Mouse (Mus musculus): ENCODE measurements around the gene Lgmn. TPM values are rescaled to one million over a fixed set of nuclear protein-coding genes. Genes with fewer than 3 reads are reported as not detected.

The Lgmn gene
- 113 and 115 TPM in 2 replicates for polyA plus RNA-seq (2014; fragmentation: Nextera tagmentation; extraction: Ambion mirVana)

- Histone ChIP-seq H3K9ac (ENCODE audit: low read depth, low read length) (peak within 1 kb of the TSS; percentile 68), H3K27ac (replicated peaks; ENCODE audit: low read depth, low read length) (peak within 1 kb of the TSS; percentile 53; the same call in 1 of the 2 replicates), H3K36me3 (ENCODE audit: control insufficient read depth, insufficient read depth, low read length) (no peaks in the 10 kb centered on the region), H3K27me3 (replicated peaks; ENCODE audit: control insufficient read depth, insufficient read depth, low read length) (no peaks in the 10 kb centered on the region), H3K4me2 (ENCODE audit: low read depth, low read length) (peak within 1 kb of the TSS; percentile 59), H3K9me3 (ENCODE audit: control insufficient read depth, low read length) (no peaks in the 10 kb centered on the region), H3K4me1 (ENCODE audit: control insufficient read depth, insufficient read depth, low read length) (peaks cover 9% of the 10 kb centered on the region; the same call in 1 of the 2 replicates), H3K4me3 (ENCODE audit: low read depth, low read length) (peak within 1 kb of the TSS; percentile 63)
- peak; percentile 99 for DNase-seq (ENCODE audit: low spot score)
- peak; percentile 100 for ATAC-seq (ENCODE audit: low read depth)
- WGBS = under 1% methylated on average over 25 of the region's 28 CpGs
Observed at GRCm38 (mm10) chr12:102439632-102440023, at the start of gene Lgmn. Gene Lgmn, minus strand, starts transcription at chr12:102439813.

GRCm38 (mm10) chr12:102484946-102485345 is 45.3 kb upstream of the Lgmn start:
- Histone ChIP-seq H3K4me3 (ENCODE audit: low read depth, low read length) (no peak overlapping the region), H3K4me1 (ENCODE audit: control insufficient read depth, insufficient read depth, low read length) (no peaks in the 10 kb centered on the region), H3K27me3 (replicated peaks; ENCODE audit: control insufficient read depth, insufficient read depth, low read length) (no peaks in the 10 kb centered on the region), H3K9me3 (ENCODE audit: control insufficient read depth, low read length) (no peaks in the 10 kb centered on the region), H3K27ac (replicated peaks; ENCODE audit: low read depth, low read length) (no peak overlapping the region), H3K9ac (ENCODE audit: low read depth, low read length) (no peak overlapping the region), H3K4me2 (ENCODE audit: low read depth, low read length) (no peak overlapping the region), H3K36me3 (ENCODE audit: control insufficient read depth, insufficient read depth, low read length) (peaks cover 88% of the 10 kb centered on the region)
- WGBS = 67% methylated on average over 3 of the region's 3 CpGs
- no peak for DNase-seq (ENCODE audit: low spot score)
- no peak for ATAC-seq (ENCODE audit: low read depth)

- H3K9ac ChIP-seq (ENCODE audit: low read depth, low read length) = no peak overlapping the region
- peaks cover 79% of the 10 kb centered on the region for H3K36me3 ChIP-seq (ENCODE audit: control insufficient read depth, insufficient read depth, low read length)
- no peak overlapping the region for H3K4me2 ChIP-seq (ENCODE audit: low read depth, low read length)
- 89% methylated on average over 4 of the region's 4 CpGs for WGBS
- no peak for DNase-seq (ENCODE audit: low spot score)
- no peaks in the 10 kb centered on the region for H3K9me3 ChIP-seq (ENCODE audit: control insufficient read depth, low read length)
- ATAC-seq (ENCODE audit: low read depth) = no peak
- H3K4me1 ChIP-seq (ENCODE audit: control insufficient read depth, insufficient read depth, low read length) = no peaks in the 10 kb centered on the region
- H3K27me3 ChIP-seq (replicated peaks; ENCODE audit: control insufficient read depth, insufficient read depth, low read length) = no peaks in the 10 kb centered on the region
- H3K4me3 ChIP-seq (ENCODE audit: low read depth, low read length) = no peak overlapping the region
- no peak overlapping the region for H3K27ac ChIP-seq (replicated peaks; ENCODE audit: low read depth, low read length)
Observed at GRCm38 (mm10) chr12:102480481-102480880, 40.9 kb upstream of the Lgmn start.

- H3K9me3 ChIP-seq (ENCODE audit: control insufficient read depth, low read length) = no peaks in the 10 kb centered on the region
- H3K36me3 ChIP-seq (ENCODE audit: control insufficient read depth, insufficient read depth, low read length) = peaks cover 61% of the 10 kb centered on the region
- H3K4me1 ChIP-seq (ENCODE audit: control insufficient read depth, insufficient read depth, low read length) = peaks cover 4% of the 10 kb centered on the region
- 89% methylated on average over 7 of the region's 7 CpGs for WGBS
- H3K4me2 ChIP-seq (ENCODE audit: low read depth, low read length) = no peak overlapping the region
- no peaks in the 10 kb centered on the region for H3K27me3 ChIP-seq (replicated peaks; ENCODE audit: control insufficient read depth, insufficient read depth, low read length)
- no peak overlapping the region for H3K4me3 ChIP-seq (ENCODE audit: low read depth, low read length)
- no peak overlapping the region for H3K27ac ChIP-seq (replicated peaks; ENCODE audit: low read depth, low read length)
- no peak for ATAC-seq (ENCODE audit: low read depth)
- no peak for DNase-seq (ENCODE audit: low spot score)
- no peak overlapping the region for H3K9ac ChIP-seq (ENCODE audit: low read depth, low read length)
Observed at GRCm38 (mm10) chr12:102474411-102474810, 34.8 kb upstream of the Lgmn start.

GRCm38 (mm10) chr12:102468894-102469764 is 29.5 kb upstream of the Lgmn start, which contains the start of gene Golga5:
Gene Golga5, plus strand, starts transcription at chr12:102469135.
- H3K36me3 ChIP-seq (ENCODE audit: control insufficient read depth, insufficient read depth, low read length) = peaks cover 21% of the 10 kb centered on the region
- no peaks in the 10 kb centered on the region for H3K27me3 ChIP-seq (replicated peaks; ENCODE audit: control insufficient read depth, insufficient read depth, low read length)
- DNase-seq (ENCODE audit: low spot score) = peak; percentile 98
- H3K4me1 ChIP-seq (ENCODE audit: control insufficient read depth, insufficient read depth, low read length) = peaks cover 4% of the 10 kb centered on the region
- no peaks in the 10 kb centered on the region for H3K9me3 ChIP-seq (ENCODE audit: control insufficient read depth, low read length)
- H3K9ac ChIP-seq (ENCODE audit: low read depth, low read length) = peak within 1 kb of the TSS; percentile 82
- ATAC-seq (ENCODE audit: low read depth) = peak; percentile 98
- under 1% methylated on average over 38 of the region's 86 CpGs for WGBS
- H3K4me2 ChIP-seq (ENCODE audit: low read depth, low read length) = peak within 1 kb of the TSS; percentile 85
- H3K4me3 ChIP-seq (ENCODE audit: low read depth, low read length) = peak within 1 kb of the TSS; percentile 68
- peak within 1 kb of the TSS; percentile 73 for H3K27ac ChIP-seq (replicated peaks; ENCODE audit: low read depth, low read length)

- no peaks in the 10 kb centered on the region for H3K27me3 ChIP-seq (replicated peaks; ENCODE audit: control insufficient read depth, insufficient read depth, low read length)
- 86% methylated on average over 1 of the region's 1 CpGs for WGBS
- no peak overlapping the region for H3K4me3 ChIP-seq (ENCODE audit: low read depth, low read length)
- ATAC-seq (ENCODE audit: low read depth) = no peak
- H3K4me1 ChIP-seq (ENCODE audit: control insufficient read depth, insufficient read depth, low read length) = peaks cover 4% of the 10 kb centered on the region
- H3K9ac ChIP-seq (ENCODE audit: low read depth, low read length) = no peak overlapping the region
- no peaks in the 10 kb centered on the region for H3K9me3 ChIP-seq (ENCODE audit: control insufficient read depth, low read length)
- no peak overlapping the region for H3K27ac ChIP-seq (replicated peaks; ENCODE audit: low read depth, low read length)
- no peak for DNase-seq (ENCODE audit: low spot score)
- no peak overlapping the region for H3K4me2 ChIP-seq (ENCODE audit: low read depth, low read length)
- peaks cover 12% of the 10 kb centered on the region for H3K36me3 ChIP-seq (ENCODE audit: control insufficient read depth, insufficient read depth, low read length)
Observed at GRCm38 (mm10) chr12:102468136-102468535, 28.5 kb upstream of the Lgmn start.

GRCm38 (mm10) chr12:102464650-102465049 is 25.0 kb upstream of the Lgmn start:
- H3K4me1 ChIP-seq (ENCODE audit: control insufficient read depth, insufficient read depth, low read length) = no peaks in the 10 kb centered on the region
- ATAC-seq (ENCODE audit: low read depth) (no peak), DNase-seq (ENCODE audit: low spot score) (no peak)
- no peaks in the 10 kb centered on the region for H3K9me3 ChIP-seq (ENCODE audit: control insufficient read depth, low read length)
- no peak overlapping the region for H3K4me3 ChIP-seq (ENCODE audit: low read depth, low read length)
- 54% methylated on average over 4 of the region's 4 CpGs for WGBS
- no peak overlapping the region for H3K4me2 ChIP-seq (ENCODE audit: low read depth, low read length)
- H3K9ac ChIP-seq (ENCODE audit: low read depth, low read length) = no peak overlapping the region
- H3K27me3 ChIP-seq (replicated peaks; ENCODE audit: control insufficient read depth, insufficient read depth, low read length) = no peaks in the 10 kb centered on the region
- no peak overlapping the region for H3K27ac ChIP-seq (replicated peaks; ENCODE audit: low read depth, low read length)
- no peaks in the 10 kb centered on the region for H3K36me3 ChIP-seq (ENCODE audit: control insufficient read depth, insufficient read depth, low read length)

- Histone ChIP-seq H3K27ac (replicated peaks; ENCODE audit: low read depth, low read length) (no peak overlapping the region), H3K4me3 (ENCODE audit: low read depth, low read length) (no peak overlapping the region), H3K9me3 (ENCODE audit: control insufficient read depth, low read length) (no peaks in the 10 kb centered on the region), H3K36me3 (ENCODE audit: control insufficient read depth, insufficient read depth, low read length) (no peaks in the 10 kb centered on the region), H3K4me1 (ENCODE audit: control insufficient read depth, insufficient read depth, low read length) (no peaks in the 10 kb centered on the region), H3K27me3 (replicated peaks; ENCODE audit: control insufficient read depth, insufficient read depth, low read length) (no peaks in the 10 kb centered on the region), H3K4me2 (ENCODE audit: low read depth, low read length) (no peak overlapping the region), H3K9ac (ENCODE audit: low read depth, low read length) (no peak overlapping the region)
- 57% methylated on average over 5 of the region's 5 CpGs for WGBS
- peak; percentile 35 for DNase-seq (ENCODE audit: low spot score)
- ATAC-seq (ENCODE audit: low read depth) = peak; percentile 63; the same call in 1 of the 2 replicates
Observed at GRCm38 (mm10) chr12:102461177-102461576, 21.6 kb upstream of the Lgmn start.
